Mouse (Mus musculus) neural tube, embryonic 10.5 days (tissue): ENCODE data around the gene Adam15.
A peak's percentile ranks its signal among the peaks of the same experiment; 100 is the strongest.

Source experiments
- DNase-seq: peaks from one replicate; pipeline ENCODE4 v3.0.0-alpha.2; 2017; ENCODE audit warnings: low spot score; ENCODE audit errors: extremely low spot score

Adam15 gene

DNA sequence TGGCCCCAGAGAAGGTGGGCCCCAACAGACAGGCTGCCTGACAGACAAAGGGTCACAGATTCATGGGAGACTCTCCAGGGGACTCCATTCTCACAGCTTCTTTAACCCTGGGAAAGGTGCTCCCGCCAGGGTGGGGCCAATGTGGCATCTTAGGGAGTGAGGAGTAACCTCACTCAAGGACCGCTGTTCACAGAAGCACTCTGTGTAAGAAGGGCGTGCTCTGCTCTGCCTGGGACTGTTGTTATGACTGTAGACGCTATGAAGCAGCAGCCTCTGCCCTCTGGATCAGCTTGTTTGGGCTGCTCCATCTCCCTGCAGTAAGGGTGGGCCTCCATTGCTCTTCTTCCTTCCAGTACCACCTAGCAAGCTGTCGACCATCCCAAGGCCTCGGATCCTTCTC lies 45.4 kb downstream of the Adam15 start:
- DNase-seq = no peak

DNA sequence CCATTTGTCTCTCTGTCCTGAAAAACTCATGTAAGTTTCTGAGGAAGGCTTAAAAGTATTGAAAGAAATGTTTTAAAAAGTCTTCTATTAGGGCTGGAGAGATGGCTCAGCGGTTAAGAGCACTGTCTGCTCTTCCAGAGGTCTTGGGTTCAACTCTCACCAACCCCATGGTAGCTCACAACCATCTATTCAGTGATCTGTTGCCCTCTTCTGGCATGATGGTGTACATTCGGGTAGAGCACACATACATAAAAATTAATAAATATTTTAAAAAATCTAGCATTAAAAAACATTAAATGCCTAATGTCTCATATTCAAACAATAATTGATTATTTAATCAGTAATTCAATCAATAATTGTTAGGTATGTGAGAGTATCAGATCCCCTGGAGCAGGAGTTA lies 49.3 kb downstream of the Adam15 start:
- DNase-seq = no peak

DNA sequence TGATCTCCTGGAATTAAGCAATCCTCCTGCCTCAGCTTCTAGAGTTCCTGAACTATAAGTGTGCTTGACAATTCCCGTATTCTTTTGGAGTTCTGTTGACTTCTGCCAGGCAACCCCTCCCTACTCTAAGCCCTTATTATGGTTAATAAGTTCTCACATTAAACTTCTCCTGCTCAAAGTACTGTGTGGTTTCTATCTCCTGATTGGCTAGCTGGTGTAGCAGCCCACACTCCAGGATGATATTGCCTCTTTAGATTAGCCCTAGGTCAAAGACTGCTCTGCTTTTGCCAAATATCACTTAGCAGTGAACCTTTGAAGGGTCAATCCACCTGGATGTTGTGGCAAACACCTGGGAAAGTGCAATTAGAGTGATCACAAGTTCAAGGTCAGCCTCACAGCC lies 49.7 kb downstream of the Adam15 start:
- no peak for DNase-seq

DNA sequence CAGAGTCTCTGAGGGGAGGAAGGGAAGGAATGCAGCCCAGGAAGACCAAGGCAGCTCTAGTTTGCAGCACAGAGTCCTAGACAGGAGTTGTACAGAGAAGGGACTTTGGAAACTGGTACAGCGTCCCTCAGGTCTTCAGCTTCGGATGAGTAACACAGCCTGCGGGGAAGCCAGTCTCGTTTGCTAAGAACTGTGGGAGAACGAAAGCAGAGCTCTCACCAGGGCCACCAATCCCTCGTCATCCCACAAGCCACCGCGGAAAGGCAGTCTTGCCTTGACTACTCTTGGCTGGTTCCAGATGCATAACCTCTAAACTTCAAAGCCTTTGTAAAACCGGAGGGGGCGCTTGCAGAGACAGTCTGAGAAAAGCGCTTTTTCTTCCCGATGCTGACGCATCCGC lies 50.3 kb downstream of the Adam15 start:
- DNase-seq = peak; percentile 51

DNA sequence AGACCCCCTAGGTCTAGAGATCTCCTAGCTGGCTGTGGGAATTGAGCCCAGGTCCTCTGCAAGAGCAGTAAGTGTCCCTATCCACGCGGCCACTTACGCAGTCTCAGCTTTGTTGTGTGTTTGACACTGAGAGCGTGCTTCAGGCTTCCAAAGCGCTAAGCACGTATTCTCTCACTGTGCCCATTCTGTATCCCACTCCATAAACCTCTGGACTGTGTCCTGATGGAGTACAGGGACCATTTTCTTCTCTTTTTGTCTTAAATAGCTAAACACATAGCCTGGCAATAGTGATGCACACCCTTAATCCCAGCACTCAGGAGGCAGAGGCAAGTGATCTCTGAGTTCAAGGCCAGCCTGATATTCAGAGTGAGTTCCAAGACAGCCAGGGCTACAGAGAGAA lies 50.9 kb downstream of the Adam15 start:
- no peak for DNase-seq

DNA sequence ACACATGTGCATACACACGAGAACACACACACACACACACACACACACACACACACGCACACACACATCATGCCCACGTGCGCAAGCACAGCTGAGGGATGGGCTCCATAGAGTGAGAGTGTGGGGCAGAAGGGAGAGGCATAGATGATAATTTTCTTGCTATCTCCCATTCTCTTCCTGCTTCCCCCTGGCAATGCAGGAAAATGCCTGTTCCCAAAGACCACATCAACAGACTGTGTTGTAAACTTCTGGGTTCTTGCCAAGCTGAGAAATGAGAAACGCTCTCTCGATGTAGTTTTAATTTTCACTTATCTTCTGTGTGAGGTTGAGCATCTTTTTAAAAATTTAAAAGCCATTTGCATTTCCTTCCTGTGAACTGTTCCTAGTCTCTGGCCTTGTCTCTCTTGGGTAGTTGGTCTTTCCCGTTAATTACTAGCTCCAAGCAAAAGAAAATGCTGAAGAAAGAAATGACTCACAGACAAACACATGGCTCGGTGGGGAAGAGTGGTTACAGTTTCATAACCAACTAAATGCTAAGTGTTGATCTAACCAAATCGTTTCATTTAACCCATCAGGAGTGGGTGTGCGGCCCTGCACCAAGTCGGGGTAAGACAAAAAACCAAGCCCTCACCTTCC lies 52.9 kb downstream of the Adam15 start:
- DNase-seq = no peak

DNA sequence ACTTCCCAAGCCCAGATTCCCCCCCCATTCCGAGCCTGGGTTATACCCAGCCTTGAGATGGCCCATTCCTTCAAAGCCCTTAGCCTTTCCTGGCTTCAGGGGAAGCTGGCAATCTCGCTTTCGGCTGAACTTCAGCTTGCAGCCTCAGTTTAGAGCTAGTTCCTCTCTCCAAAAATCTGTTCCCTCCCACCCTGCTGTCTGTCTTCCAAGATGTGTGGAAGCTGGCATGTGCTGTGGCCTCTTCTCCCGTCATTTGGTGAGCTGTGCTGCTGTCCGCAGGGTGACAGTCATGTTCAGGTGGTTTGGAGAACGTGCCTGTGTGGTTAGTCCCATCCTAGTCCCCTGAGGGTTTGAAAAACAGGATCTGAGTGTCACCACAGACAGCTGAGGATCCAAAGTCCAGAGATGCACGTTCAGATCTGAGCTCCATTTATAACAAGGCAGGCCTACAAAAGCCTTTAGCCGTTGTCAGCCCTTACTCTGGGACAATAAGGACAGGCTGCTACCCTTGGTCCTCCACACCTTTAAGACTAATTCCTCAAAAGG lies 54.0 kb downstream of the Adam15 start:
- no peak for DNase-seq

DNA sequence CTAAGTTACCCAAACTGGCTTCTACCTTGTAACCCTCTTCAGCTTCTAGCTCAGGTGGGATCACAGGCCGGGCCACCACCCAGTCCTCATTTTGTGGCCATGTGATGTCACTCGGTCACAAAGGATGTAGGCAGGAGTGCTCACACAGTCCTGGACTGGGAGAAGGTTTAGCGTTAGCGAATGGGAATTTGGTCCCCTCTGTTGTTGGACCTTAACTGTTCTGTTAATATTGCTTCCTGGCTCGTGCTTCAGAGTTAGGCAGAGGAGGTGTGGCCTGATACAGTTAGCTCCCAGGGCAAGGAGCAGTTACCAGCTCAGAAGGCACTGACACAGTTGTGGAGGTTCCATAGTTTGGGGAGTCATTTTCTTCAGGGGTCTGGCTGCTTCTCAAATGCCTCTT lies 55.6 kb downstream of the Adam15 start:
- no peak for DNase-seq

DNA sequence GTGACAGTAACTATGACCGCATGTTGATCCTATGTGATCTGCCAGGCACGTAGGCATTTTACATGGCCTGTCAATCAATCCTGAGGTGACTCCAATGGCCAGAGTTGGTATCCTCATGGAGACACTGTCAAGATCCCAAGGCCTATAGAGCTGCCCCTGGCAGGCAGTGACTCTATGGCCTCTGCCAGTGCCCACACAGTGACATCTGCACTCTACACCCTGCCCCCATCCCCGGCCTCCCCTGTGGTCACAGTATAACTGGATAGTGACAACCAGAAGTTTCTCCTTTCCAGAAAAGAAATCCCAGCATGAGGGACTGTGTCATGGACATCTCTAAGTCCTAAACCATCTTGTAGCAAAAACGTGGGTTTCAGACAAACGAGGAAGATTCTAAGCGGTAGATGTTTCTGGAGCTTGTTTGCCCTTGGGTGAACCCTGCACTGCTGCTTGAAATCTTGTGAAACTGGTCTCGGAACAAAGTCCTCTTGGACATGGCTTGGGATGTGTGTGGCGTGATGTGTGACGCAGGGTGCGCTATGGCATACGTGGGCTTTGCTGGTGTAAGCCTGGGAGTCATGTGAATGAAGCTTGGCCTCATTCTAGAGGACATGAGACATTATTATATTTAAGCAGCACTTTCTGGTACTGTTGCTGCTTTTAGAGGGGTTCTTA lies 56.4 kb downstream of the Adam15 start:
- DNase-seq = no peak

DNA sequence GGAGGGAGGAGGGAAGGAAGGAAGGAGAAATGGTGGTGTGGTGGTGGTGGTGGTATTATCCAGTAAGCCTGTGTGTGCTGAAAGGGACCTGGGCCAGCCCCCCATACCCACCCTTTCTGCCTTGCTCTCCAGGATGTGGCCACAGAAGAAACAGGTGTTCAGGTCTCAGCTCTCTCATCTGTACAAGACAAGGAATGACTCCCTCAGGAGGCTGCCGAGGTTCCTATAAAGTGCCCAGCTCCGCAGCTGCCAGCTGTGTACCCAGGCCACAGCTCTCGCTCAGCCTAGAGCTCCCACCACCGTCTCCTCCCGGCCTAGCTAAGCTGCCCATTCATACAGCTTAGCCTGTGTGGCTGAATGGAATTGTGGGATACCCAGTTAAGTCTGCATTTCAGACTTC lies 57.5 kb downstream of the Adam15 start:
- no peak for DNase-seq

DNA sequence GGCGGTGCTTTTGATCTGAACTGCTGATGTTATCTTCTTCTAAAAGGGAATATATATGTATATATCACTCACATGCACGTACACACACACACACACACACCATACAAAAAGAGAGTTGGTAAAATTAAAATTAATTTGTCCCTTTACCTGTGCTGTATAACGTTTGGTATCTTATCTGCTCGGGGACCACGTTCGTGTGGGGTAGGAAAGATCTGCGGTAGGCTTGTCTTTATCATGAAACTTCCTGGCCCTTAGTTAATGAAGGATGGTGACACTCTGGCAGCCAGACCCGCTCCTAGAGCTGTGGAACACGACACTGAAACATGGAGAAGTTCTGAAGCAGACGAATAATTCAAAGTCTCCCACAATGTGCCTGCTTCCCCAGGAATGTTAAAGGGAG lies 57.9 kb downstream of the Adam15 start:
- DNase-seq = no peak
